Mouse (Mus musculus) olfactory bulb, adult 2 months (tissue): ENCODE measurements around the gene Fnip2. TPM values are rescaled to one million over a fixed set of nuclear protein-coding genes. Genes with fewer than 3 reads are reported as not detected.

Experiments
- H3K27ac ChIP-seq: fragments of 200-500 bp; 2 replicates; pipeline ENCODE4 v1.5.1; 2012; ENCODE audit warnings: low read depth, low read length; ENCODE audit not compliant: insufficient read depth
- H3K4me1 ChIP-seq: fragments of 200-500 bp; 2 replicates; pipeline ENCODE4 v1.6.1; 2012; ENCODE audit warnings: low read length; ENCODE audit not compliant: control insufficient read depth, insufficient read depth
- H3K4me3 ChIP-seq: fragments of 200-500 bp; 2 replicates; pipeline ENCODE4 v1.5.1; 2012; ENCODE audit warnings: mild to moderate bottlenecking, low read depth, low read length, moderate library complexity; ENCODE audit not compliant: insufficient read depth
- CTCF ChIP-seq: fragments of 200-500 bp; IDR thresholded peaks from 2 replicates; pipeline ENCODE4 v1.5.1; 2012; ENCODE audit warnings: low read depth, mild to moderate bottlenecking, low read length, moderate library complexity; ENCODE audit not compliant: insufficient read depth
- POLR2A ChIP-seq: fragments of 200-500 bp; IDR thresholded peaks from 2 replicates; pipeline ENCODE4 v1.6.1; 2012; ENCODE audit warnings: mild to moderate bottlenecking, low read depth, low read length, moderate library complexity; ENCODE audit not compliant: insufficient read depth
- WGBS: fragments of 180-500 bp; shearing (Covaris S2); methylation state at CpG from one replicate; pipeline ENCODE4 v1.1.7; 2018; 5-methylcytosine and 5-hydroxymethylcytosine counted together
- polyA plus RNA-seq: library from polyadenylated mRNA; stranded (reverse); fragments of >200 nt; gene quantifications from 2 replicates; pipeline ENCODE4 v1.2.4, GENCODE M21; 2012; ENCODE audit warnings: low replicate concordance; ENCODE audit not compliant: missing spikeins, insufficient read depth, insufficient read length

Gene Fnip2
- polyA plus RNA-seq, 1 experiment: not detected

- TF ChIP-seq POLR2A (no peak), CTCF (no peak)
- Histone ChIP-seq H3K4me3 (no peak overlapping the region), H3K4me1 (0 out of 2 replicates have a peak, but pooled peaks cover 2% of the 10 kb centered on the region), H3K27ac (no peak overlapping the region)
- WGBS: 53% methylated on average over 8 of the region's 8 CpGs
Observed at GRCm38 (mm10) chr3:79494028-79494427, 73.6 kb downstream of the Fnip2 start.

- TF ChIP-seq POLR2A: no peak
- no peak for TF ChIP-seq CTCF
- no peak overlapping the region for H3K4me3 ChIP-seq
- 96% methylated on average over 10 of the region's 10 CpGs for WGBS
Observed at GRCm38 (mm10) chr3:79493064-79493463, 74.5 kb downstream of the Fnip2 start.

GRCm38 (mm10) chr3:79491614-79492013 lies 76.0 kb downstream of the Fnip2 start:
- no peak for TF ChIP-seq POLR2A
- no peak for TF ChIP-seq CTCF
- H3K27ac ChIP-seq: no peak overlapping the region
- H3K4me1 ChIP-seq: 0 out of 2 replicates have a peak, but pooled peaks cover 2% of the 10 kb centered on the region
- H3K4me3 ChIP-seq: no peak overlapping the region
- WGBS: 83% methylated on average over 3 of the region's 3 CpGs

More at GRCm38 (mm10) chr3:79493064-79493463, 74.5 kb downstream of the Fnip2 start:
- H3K27ac ChIP-seq: no peak overlapping the region
- H3K4me1 ChIP-seq: 0 out of 2 replicates have a peak, but pooled peaks cover 2% of the 10 kb centered on the region

- Histone ChIP-seq H3K4me1 (0 out of 2 replicates have a peak, but pooled peaks cover 2% of the 10 kb centered on the region), H3K4me3 (no peak overlapping the region), H3K27ac (no peak overlapping the region)
- WGBS: 70% methylated on average over 5 of the region's 5 CpGs
- TF ChIP-seq CTCF (no peak), POLR2A (no peak)
Observed at GRCm38 (mm10) chr3:79490102-79490501, 77.5 kb downstream of the Fnip2 start.

GRCm38 (mm10) chr3:79488025-79488424 lies 79.6 kb downstream of the Fnip2 start:
- TF ChIP-seq POLR2A (no peak), CTCF (no peak)
- Histone ChIP-seq H3K4me3 (no peak overlapping the region), H3K4me1 (no peaks in the 10 kb centered on the region), H3K27ac (no peak overlapping the region)
- 98% methylated on average over 7 of the region's 7 CpGs for WGBS

- Histone ChIP-seq H3K4me1 (peaks cover 9% of the 10 kb centered on the region), H3K4me3 (no peak overlapping the region), H3K27ac (no peak overlapping the region)
- WGBS: 92% methylated on average over 16 of the region's 16 CpGs
- no peak for TF ChIP-seq CTCF
- TF ChIP-seq POLR2A: no peak
Observed at GRCm38 (mm10) chr3:79484286-79485063, 83.1 kb downstream of the Fnip2 start.

GRCm38 (mm10) chr3:79478880-79479279 lies 88.7 kb downstream of the Fnip2 start:
- Histone ChIP-seq H3K4me3 (no peak overlapping the region), H3K27ac (no peak overlapping the region)
- TF ChIP-seq CTCF (no peak), POLR2A (no peak)

GRCm38 (mm10) chr3:79478400-79478799 lies 89.2 kb downstream of the Fnip2 start:
- 90% methylated on average over 8 of the region's 8 CpGs for WGBS
- Histone ChIP-seq H3K4me3 (no peak overlapping the region), H3K4me1 (peaks cover 13% of the 10 kb centered on the region), H3K27ac (no peak overlapping the region)
- TF ChIP-seq POLR2A (no peak), CTCF (no peak)

More at GRCm38 (mm10) chr3:79478880-79479279, 88.7 kb downstream of the Fnip2 start:
- WGBS: 92% methylated on average over 4 of the region's 4 CpGs
- H3K4me1 ChIP-seq: peaks cover 13% of the 10 kb centered on the region

- WGBS: 69% methylated on average over 2 of the region's 2 CpGs
Observed at GRCm38 (mm10) chr3:79475980-79476379, 91.6 kb downstream of the Fnip2 start.

More at GRCm38 (mm10) chr3:79475980-79476379, 91.6 kb downstream of the Fnip2 start:
- no peak overlapping the region for H3K27ac ChIP-seq
- no peak for TF ChIP-seq CTCF
- no peak for TF ChIP-seq POLR2A
- H3K4me3 ChIP-seq: no peak overlapping the region
- H3K4me1 ChIP-seq: peaks cover 9% of the 10 kb centered on the region
